Mouse (Mus musculus): ENCODE data around the gene Abl2.

DNA sequence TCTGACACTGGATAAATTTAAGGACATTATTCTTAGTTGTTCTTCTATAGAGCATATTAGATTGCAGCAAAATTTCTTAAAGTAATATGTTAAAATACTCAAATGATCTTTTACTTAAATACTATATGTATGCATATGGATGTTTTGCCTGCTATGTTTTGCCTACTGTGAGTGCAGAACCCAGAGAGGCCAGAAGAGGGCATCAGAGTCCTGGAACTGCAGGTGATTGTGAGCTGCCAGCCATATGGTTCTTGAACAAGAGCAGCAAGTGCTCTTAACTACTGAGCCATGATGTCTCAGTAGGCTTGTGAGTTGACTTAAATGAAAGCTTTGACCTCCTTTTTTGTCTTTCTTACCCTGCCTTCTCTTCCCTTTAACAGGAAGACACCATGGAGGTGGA, 72.4 kb downstream of the Abl2 start:
- TF ChIP-seq CTCF (IDR thresholded peaks at IDR 0.05; ENCODE audit: extremely low read depth, insufficient read depth, insufficient read length, insufficient replicate concordance) = no peak
- no peak for TF ChIP-seq POLR2A (IDR thresholded peaks at IDR 0.05; ENCODE audit: low read depth, low read length)

Measured in spleen, adult 2 months (tissue).